Mouse (Mus musculus) c-Kit-positive CD71-negative TER-119-negative erythroid progenitor cells, embryonic 14.5 days (primary cell): Measurements from ENCODE around the gene Ptrh1.

Experiments used
- DNase-seq: peaks from one replicate; pipeline ENCODE4 v3.0.0-alpha.2; 2013; ENCODE audit warnings: low read depth

Ptrh1 gene

GRCm38 (mm10) chr2:32757056-32757845 is 18.3 kb upstream of the Ptrh1 start, which contains the start of gene Tor2a:
Gene Tor2a (plus strand): TSS chr2:32757234.
- DNase-seq = peak; percentile 98

DNA sequence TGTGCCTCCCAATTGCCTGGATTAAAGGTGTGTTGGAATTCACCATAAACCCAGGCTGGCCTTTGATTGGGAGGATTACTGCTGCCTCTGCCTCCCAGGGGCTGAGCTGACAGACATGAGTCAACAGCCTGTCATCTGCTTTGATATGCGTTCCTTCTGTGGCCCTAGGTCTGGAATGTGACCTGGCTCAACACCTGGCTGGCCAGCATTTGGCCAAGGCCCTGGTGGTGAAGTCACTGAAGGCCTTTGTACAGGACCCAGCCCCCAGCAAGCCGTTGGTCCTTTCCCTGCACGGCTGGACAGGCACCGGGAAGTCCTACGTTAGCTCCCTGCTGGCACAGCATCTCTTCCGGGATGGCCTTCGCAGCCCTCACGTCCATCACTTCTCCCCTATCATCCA is 17.1 kb upstream of the Ptrh1 start:
- DNase-seq = no peak

DNA sequence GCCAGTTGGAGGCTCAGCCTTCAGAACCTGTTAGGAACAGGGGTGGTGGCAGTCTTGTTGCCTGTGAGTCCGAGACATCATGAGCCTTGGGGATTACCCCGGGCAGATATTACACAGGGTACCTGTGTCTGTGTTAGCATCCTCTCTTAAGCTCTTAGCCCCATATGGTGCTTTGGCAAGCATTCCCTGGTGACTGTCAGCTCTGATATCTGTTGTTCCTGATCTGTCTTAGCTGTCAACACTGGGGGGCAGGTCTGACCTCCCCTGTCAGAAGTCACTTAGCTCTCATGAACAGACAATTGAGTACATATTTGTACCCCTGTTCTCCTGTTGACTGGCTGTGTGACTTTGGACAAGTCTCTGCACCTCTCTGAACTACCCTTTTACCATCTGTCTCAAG is 16.6 kb upstream of the Ptrh1 start:
- DNase-seq = no peak

GRCm38 (mm10) chr2:32761361-32761760 is 14.2 kb upstream of the Ptrh1 start:
- no peak for DNase-seq

DNA sequence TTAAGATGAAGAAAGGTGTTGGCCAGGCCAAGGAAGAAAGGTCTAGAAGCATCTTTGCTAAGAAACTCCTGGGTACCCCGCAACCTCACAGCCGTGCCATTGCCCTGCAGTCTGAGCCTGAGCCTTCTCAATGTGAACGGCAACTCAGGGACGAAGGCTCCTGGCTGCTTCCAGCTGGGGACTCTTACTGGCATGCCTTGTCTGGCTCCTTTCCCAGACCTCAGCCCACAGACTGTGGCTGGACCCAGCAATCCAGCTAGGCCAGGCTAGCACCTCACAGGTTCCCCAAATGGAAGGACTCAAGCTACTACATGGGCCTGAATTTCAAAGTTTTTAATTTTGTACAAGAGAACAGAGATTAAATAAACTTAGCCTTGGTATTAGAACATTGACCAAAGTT is 13.7 kb upstream of the Ptrh1 start:
- DNase-seq = no peak

GRCm38 (mm10) chr2:32763353-32763752 is 12.2 kb upstream of the Ptrh1 start:
- DNase-seq = no peak

DNA sequence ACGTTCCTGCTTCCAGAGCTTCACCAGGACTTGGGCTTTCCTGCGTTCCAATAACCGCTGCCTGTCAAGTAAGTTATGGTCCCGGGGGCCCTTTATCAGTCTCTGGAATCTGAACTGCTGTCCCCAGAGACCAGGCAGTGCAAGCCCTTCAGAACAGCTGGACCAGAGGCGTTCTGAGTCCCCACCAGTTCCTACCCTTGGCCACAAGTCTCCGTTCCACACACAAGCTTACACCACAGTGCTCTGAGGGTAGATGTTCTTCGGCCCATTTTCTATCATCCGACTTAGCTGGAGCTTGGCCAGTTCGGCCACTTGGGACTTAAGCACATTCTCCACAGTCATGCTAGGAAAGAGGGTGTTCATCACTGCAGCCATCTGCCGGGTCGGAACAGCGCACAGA is 8.3 kb upstream of the Ptrh1 start:
- DNase-seq = no peak

- no peak for DNase-seq
Observed at GRCm38 (mm10) chr2:32768661-32769285, 6.8 kb upstream of the Ptrh1 start.

- DNase-seq = no peak
Observed at GRCm38 (mm10) chr2:32769327-32770085, 6.1 kb upstream of the Ptrh1 start.

GRCm38 (mm10) chr2:32771886-32772285 is 3.7 kb upstream of the Ptrh1 start:
- no peak for DNase-seq

GRCm38 (mm10) chr2:32772626-32773279 is 2.8 kb upstream of the Ptrh1 start:
- no peak for DNase-seq

DNA sequence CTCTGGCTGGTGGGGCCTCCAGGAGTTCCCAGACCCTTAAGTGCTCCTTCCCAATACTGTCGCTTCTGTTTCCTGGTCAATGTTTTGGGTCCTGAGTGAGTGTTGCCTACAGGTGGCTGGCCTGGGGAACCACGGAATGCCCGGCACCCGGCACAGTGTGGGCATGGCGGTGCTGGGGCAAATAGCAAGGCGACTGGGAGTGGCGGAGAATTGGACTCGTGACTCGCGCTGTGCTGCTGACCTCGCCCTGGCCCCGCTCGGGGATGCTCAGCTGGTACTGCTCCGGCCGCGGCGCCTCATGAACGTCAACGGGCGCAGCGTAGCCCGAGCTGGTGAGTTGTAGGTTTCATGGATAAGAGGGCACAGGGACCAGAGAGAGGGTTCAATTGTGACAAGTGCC is 606 bp downstream of the Ptrh1 start:
- no peak for DNase-seq

DNA sequence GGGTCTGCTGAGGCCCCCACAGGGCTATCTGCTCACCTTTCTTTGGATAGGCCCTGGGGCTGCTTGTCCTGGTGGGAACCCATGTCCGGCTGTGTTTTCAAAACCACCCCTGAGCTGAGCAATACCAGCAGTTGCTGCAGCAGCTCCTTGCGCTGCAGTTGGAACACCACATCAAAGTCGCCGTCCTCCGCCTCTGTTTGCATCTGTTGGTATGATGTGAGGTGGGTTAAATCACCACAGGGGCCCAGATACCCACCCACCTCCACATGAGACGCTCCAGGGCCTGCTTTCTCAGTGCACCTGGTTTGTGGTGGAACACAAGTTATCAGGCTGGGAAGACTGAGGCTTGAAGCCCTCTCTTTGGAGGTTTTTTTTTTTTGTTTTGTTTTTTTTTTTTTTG is 2.5 kb downstream of the Ptrh1 start:
- no peak for DNase-seq

DNA sequence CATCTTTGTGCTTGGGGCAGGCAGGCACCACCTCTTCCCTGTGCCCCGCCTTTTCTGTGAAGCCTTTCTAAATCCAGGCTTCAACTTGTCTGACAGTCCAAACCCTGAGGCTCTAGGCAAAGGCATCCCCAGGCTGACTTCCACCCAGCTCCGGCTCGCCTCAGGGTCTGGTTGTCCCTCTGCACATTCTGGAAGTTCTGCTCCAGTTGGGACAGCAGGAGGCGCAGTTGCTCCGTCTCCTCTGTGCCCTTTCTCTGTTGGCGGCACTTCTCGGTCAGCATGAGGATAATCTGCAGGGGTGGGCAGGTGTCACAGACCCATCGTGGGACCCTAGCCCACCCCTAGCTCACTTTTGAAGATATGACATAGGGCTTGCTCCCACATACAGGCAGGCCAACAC is 3.5 kb downstream of the Ptrh1 start:
- no peak for DNase-seq

GRCm38 (mm10) chr2:32779714-32780113 is 4.1 kb downstream of the Ptrh1 start:
- DNase-seq = no peak

DNA sequence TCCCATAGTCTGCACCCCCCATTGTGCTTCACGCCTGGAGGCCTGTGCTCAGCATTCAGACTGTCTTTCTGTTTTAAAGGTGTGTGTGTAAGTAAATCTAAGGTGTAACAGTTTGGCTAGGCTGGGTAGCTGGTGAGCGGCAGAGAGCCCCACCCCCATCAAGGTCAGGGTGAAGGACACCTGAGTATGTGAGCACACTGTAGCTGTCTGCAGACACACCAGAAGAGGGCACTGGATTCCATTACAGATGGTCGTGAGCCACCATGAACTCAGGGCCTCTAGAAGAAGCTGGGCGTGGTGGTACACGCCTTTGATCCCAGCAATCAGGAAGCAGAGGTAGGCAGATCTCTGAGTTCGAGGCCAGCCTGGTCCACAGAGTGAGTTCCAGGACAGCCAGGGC is 6.1 kb downstream of the Ptrh1 start:
- no peak for DNase-seq

- no peak for DNase-seq
Observed at GRCm38 (mm10) chr2:32784048-32784681, 8.6 kb downstream of the Ptrh1 start, which contains the start of gene Cfap157. Gene Cfap157 (minus strand): TSS chr2:32784428.

DNA sequence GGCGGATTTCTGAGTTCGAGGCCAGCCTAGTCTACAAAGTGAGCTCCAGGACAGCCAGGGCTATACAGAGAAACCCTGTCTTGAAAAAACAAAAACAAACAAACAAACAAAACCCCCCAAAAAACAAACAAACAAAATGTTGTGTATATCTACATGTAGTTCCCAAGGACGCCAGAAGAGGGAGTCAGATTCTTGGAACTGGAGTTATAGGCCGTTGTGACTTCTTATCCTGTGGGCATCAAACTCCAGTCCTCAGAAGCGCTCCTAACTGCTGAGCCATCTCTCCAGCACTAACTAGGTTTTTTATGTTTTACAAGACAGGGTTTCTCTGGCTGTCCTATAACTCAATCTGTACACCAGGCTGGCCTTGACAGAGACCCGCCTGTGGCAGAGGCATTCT is 11.6 kb downstream of the Ptrh1 start:
- DNase-seq = peak; percentile 24

DNA sequence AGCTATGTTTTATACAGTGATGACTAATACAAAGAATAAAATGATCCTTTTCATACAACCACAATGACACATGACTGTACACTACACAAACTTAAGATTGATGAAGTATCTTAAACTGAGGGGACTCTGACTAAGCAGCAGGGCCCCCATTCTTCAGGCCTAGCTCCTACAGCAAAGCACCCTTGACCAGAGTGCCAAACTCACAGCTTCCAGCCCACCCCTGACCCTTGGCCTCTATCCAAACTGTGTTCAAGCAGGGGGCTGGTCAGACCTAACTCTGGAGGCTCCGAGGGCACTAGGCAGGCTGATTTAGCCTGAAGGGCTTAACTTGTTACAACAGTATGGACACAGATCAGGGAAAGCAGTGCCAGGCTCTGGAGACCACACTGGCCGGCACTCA is 13.0 kb downstream of the Ptrh1 start:
- no peak for DNase-seq

GRCm38 (mm10) chr2:32791297-32791696 is 15.7 kb downstream of the Ptrh1 start:
- DNase-seq = no peak

DNA sequence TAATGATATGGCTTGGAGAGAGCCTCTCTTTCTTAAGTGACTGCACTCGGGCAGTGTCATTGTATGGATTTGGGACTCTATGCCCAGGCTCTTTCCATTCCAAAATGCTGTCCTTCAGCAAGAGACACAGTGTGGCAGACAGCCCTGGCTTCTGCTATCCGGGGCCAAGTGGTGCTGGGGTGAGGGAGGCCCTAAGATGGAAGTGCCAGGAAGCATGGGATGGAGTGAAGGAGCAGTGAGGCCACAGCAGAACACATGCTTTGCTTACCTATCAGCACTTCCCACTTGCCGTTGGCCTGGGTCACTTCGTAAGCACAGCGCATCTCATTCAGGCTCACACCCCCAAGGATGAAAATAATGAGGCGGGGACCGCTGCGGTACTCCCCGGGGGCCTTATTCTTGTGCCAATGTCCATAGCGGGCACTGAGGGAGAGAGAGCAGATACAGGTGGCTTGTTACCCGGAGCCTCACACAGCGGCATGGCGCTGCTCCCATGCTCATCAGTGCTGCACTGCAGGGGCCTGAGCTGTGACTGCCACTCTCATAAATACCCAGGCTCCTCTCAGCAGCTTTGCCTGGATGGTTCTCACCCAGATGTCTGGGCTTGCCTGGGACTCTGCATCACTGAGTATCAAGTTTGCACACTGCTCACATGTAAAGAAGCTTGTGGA is 20.3 kb downstream of the Ptrh1 start:
- DNase-seq = no peak
